Mouse (Mus musculus): ENCODE data around the gene Gad1. TPM values are rescaled to one million over a fixed set of nuclear protein-coding genes. Genes with fewer than 3 reads are reported as not detected.

Gene Gad1
- total RNA-seq (2014; fragmentation: Nextera tagmentation) (not detected in 2 replicates), total RNA-seq (2017) (not detected in 2 replicates)

- ATAC-seq (replicated peaks; ENCODE audit: poor library complexity, severe bottlenecking): no peak
Observed at GRCm38 (mm10) chr2:70552772-70553171, at the start of gene Gad1. Gene Gad1 (plus strand): TSS chr2:70553072.

GRCm38 (mm10) chr2:70503436-70503835, 49.4 kb upstream of the Gad1 start:
- ATAC-seq (replicated peaks; ENCODE audit: poor library complexity, severe bottlenecking): peak; percentile 86

GRCm38 (mm10) chr2:70505229-70505628, 47.6 kb upstream of the Gad1 start:
- ATAC-seq (replicated peaks; ENCODE audit: poor library complexity, severe bottlenecking): no peak

GRCm38 (mm10) chr2:70505896-70506295, 47.0 kb upstream of the Gad1 start:
- peak; percentile 34 for ATAC-seq (replicated peaks; ENCODE audit: poor library complexity, severe bottlenecking)

- no peak for ATAC-seq (replicated peaks; ENCODE audit: poor library complexity, severe bottlenecking)
Observed at GRCm38 (mm10) chr2:70506372-70506771, 46.5 kb upstream of the Gad1 start.

- no peak for ATAC-seq (replicated peaks; ENCODE audit: poor library complexity, severe bottlenecking)
Observed at GRCm38 (mm10) chr2:70508496-70508895, 44.4 kb upstream of the Gad1 start, which contains the start of gene Erich2. Gene Erich2 (plus strand): TSS chr2:70508819.

- peak; percentile 82 for ATAC-seq (replicated peaks; ENCODE audit: poor library complexity, severe bottlenecking)
Observed at GRCm38 (mm10) chr2:70509021-70509632, 43.7 kb upstream of the Gad1 start.

GRCm38 (mm10) chr2:70538283-70538682, 14.6 kb upstream of the Gad1 start:
- ATAC-seq (replicated peaks; ENCODE audit: poor library complexity, severe bottlenecking): peak; percentile 52; the same call in 1 of the 2 replicates

GRCm38 (mm10) chr2:70550671-70551070, 2.2 kb upstream of the Gad1 start:
- no peak for ATAC-seq (replicated peaks; ENCODE audit: poor library complexity, severe bottlenecking)

GRCm38 (mm10) chr2:70551446-70551845, 1.4 kb upstream of the Gad1 start:
- no peak for ATAC-seq (replicated peaks; ENCODE audit: poor library complexity, severe bottlenecking)

GRCm38 (mm10) chr2:70552067-70552598, 739 bp upstream of the Gad1 start:
- ATAC-seq (replicated peaks; ENCODE audit: poor library complexity, severe bottlenecking): no peak

GRCm38 (mm10) chr2:70553826-70554225, 954 bp downstream of the Gad1 start:
- ATAC-seq (replicated peaks; ENCODE audit: poor library complexity, severe bottlenecking): no peak

- ATAC-seq (replicated peaks; ENCODE audit: poor library complexity, severe bottlenecking): peak; percentile 56; the same call in 1 of the 2 replicates
Observed at GRCm38 (mm10) chr2:70558112-70558842, 5.4 kb downstream of the Gad1 start.

GRCm38 (mm10) chr2:70558843-70559451, 6.1 kb downstream of the Gad1 start:
- ATAC-seq (replicated peaks; ENCODE audit: poor library complexity, severe bottlenecking): no peak

- peak; percentile 78 for ATAC-seq (replicated peaks; ENCODE audit: poor library complexity, severe bottlenecking)
Observed at GRCm38 (mm10) chr2:70559520-70559919, 6.6 kb downstream of the Gad1 start.

- ATAC-seq (replicated peaks; ENCODE audit: poor library complexity, severe bottlenecking): peak; percentile 42; the same call in 1 of the 2 replicates
Observed at GRCm38 (mm10) chr2:70561077-70561795, 8.4 kb downstream of the Gad1 start.

GRCm38 (mm10) chr2:70562011-70562491, 9.2 kb downstream of the Gad1 start:
- ATAC-seq (replicated peaks; ENCODE audit: poor library complexity, severe bottlenecking): no peak

- no peak for ATAC-seq (replicated peaks; ENCODE audit: poor library complexity, severe bottlenecking)
Observed at GRCm38 (mm10) chr2:70562611-70562980, 9.7 kb downstream of the Gad1 start.

- no peak for ATAC-seq (replicated peaks; ENCODE audit: poor library complexity, severe bottlenecking)
Observed at GRCm38 (mm10) chr2:70562981-70563671, 10.3 kb downstream of the Gad1 start.
